Comparison of ENCODE assay signal across 8 mouse cellular contexts in the genomic region with DNA sequence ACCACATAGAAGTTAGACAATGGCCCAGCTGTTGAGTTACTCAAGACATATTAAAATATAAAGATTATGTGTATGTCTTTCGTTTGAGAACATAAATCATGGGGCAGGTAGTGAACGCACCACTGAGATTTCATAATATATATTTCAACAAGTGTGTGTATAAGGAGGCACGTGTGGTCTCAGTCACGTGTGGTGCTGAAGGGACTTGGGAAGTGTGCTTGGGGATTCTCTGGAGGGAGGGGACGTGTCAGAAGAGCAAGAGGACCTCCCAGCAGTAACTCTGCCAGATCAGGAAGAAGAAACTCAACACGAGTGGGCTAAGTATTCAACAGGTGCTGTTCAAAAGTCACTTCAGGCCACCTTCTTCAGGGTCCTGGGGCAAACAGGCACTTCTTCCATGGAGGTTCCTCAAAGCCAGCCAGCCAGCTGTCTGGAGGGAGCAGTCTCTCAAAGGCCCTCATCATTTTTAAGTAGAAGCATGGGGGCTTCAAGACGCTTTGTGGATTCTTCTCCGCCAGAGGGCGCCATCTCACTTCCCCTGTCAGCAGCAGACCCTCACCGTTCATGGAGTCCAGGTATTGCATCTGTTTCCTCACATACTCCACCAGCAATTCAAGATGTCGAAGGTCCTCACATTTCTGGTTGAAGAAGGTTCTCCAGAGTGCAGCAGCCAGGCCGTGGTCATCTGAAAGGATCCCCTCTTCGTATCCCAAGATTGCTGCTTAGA.
A peak's percentile ranks its signal among the peaks of the same experiment; 100 is the strongest.
DNase-seq lines count a peak whose midpoint lies in the region; ATAC-seq lines count a peak whose summit lies in the region.

No protein-coding gene starts in this region.

- no peaks in the 10 kb centered on the region for H3K27me3 ChIP-seq in heart, embryonic 10.5 days (ENCODE audit: insufficient read depth, poor library complexity, severe bottlenecking)
- H3K27me3 ChIP-seq in liver, embryonic 11.5 days (replicated peaks; ENCODE audit: control insufficient read depth, insufficient read depth, low read length), result no peaks in the 10 kb centered on the region

- 46% methylated on average over 13 of the region's 13 CpGs for WGBS in heart, embryonic 10.5 days
- 45% methylated on average over 13 of the region's 13 CpGs for WGBS in liver, embryonic 11.5 days

- H3K4me2 ChIP-seq in liver, embryonic 11.5 days, result no peak overlapping the region

- H3K4me3 ChIP-seq in heart, embryonic 10.5 days, result no peak overlapping the region
- H3K4me3 ChIP-seq in liver, embryonic 11.5 days (ENCODE audit: low read depth, low read length), result no peak overlapping the region

- intact Hi-C loops in heart, postnatal 25 days (cut with DNase I), result no loop called here

- no peaks in the 10 kb centered on the region for H3K36me3 ChIP-seq in heart, embryonic 10.5 days
- no peaks in the 10 kb centered on the region for H3K36me3 ChIP-seq in liver, embryonic 11.5 days (ENCODE audit: control insufficient read depth, insufficient read depth, low read length)

- no peaks in the 10 kb centered on the region for H3K4me1 ChIP-seq in heart, embryonic 10.5 days
- H3K4me1 ChIP-seq in liver, embryonic 11.5 days (replicated peaks; ENCODE audit: control insufficient read depth, insufficient read depth, low read length), result no peaks in the 10 kb centered on the region

- peak; percentile 81 for DNase-seq in heart, embryonic 10.5 days (ENCODE audit: low spot score)
- no peak for DNase-seq in heart, postnatal 25 days (ENCODE audit: low spot score)
- peak; percentile 29 for DNase-seq in right cerebral cortex, postnatal 14 days
- DNase-seq in right cerebral cortex, adult 18-20 months, result no peak
- DNase-seq in liver, embryonic 11.5 days (ENCODE audit: low spot score), result peak; percentile 46
- DNase-seq in testis, postnatal 14 days (ENCODE audit: low spot score), result peak; percentile 75

- H3K9ac ChIP-seq in liver, embryonic 11.5 days (ENCODE audit: low read depth, low read length), result no peak overlapping the region

- peak; percentile 73; the same call in 1 of the 2 replicates for ATAC-seq in common myeloid progenitor, adult 5-6 weeks (replicated peaks; ENCODE audit: low read depth, poor library complexity, severe bottlenecking)
- no peak for ATAC-seq in liver, embryonic 11.5 days (replicated peaks; ENCODE audit: low FRiP score)
- no peak for ATAC-seq in activated CD4-positive, CD25-positive, alpha-beta regulatory T cell, adult 4 months

- H3K9me3 ChIP-seq in heart, embryonic 10.5 days, result no peaks in the 10 kb centered on the region
- H3K9me3 ChIP-seq in liver, embryonic 11.5 days (ENCODE audit: control insufficient read depth, low read length), result no peaks in the 10 kb centered on the region

- H3K27ac ChIP-seq in heart, embryonic 10.5 days, result no peak overlapping the region
- H3K27ac ChIP-seq in liver, embryonic 11.5 days (ENCODE audit: low read depth, low read length), result no peak overlapping the region

Comparison
In these comparisons a context has a peak if more than half of its experiments do, and no peak if none do; other contexts are left out.
1. DNase-seq: peak in heart, embryonic 10.5 days (single experiment), right cerebral cortex, postnatal 14 days (single experiment), liver, embryonic 11.5 days (single experiment) and testis, postnatal 14 days (single experiment); none in heart, postnatal 25 days (single experiment) and right cerebral cortex, adult 18-20 months (single experiment).